Mouse (Mus musculus) urinary bladder, postnatal 36 days (tissue): ENCODE measurements around the gene Zfp618.

Source experiments
- DNase-seq, 2 experiments: peaks; one replicate each; pipeline ENCODE4 v3.0.0; 2022; ENCODE audit warnings: low spot score in 2 of 2, mixed read lengths in 1 of 2

Gene Zfp618

DNA sequence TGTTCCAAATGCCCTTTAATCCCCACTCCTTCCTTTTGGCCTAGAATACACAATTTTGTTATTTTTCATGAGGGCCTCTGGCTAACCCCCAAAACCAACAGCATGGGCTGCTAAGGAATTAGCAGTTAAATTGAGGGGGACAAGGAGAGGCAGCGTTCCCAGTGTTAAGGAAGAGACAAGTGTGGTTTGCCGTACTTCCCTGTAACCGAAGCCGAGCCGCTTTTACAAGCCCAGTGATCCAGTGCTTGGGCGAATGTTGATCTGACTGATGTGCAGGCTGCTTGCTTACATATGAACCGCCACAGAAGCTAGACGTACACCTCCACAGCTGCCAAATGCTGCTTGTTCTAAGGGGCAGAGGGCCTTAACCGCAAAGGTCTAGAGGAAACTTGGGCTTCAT lies 99.5 kb downstream of the Zfp618 start:
- DNase-seq: no peak

DNA sequence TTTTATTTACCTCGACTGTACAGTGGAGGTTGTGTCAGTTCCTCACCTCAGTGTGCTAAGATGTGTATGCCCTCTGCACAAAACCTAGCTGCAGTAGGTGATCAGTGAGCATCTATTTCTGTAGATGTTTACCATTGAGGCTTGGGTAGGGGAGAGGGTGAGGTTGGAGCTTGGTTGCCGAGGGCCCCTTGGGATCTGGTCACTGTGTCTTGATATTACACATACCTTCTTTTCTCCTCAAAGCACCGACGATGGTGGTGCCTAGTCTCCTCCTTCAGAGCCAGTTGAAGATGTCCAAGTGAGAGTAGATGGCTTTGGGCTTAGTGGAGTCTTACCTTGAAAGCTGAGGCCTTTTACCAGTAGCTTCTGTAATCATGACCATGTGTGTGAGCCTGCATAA lies 101.4 kb downstream of the Zfp618 start:
- DNase-seq: no peak

DNA sequence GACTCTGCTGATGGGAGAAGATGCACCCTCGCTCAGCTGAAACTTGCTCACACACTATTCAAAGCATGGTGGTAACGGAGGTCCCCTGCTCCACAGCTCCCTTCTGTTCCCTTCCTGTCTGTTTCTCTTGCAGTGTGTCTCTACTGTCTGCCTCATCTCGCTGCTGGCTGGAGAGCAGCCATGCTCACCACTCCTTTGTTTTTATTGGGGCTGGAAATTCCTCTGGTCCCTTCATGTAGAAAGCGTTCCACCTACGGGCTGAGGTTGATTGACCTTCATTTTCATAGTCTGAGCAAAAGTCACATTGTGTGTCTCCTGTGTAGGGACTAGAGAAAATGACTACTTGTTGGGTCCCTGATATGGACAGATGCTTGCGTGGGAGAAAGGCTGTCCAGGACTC lies 102.4 kb downstream of the Zfp618 start:
- no peak for DNase-seq

DNA sequence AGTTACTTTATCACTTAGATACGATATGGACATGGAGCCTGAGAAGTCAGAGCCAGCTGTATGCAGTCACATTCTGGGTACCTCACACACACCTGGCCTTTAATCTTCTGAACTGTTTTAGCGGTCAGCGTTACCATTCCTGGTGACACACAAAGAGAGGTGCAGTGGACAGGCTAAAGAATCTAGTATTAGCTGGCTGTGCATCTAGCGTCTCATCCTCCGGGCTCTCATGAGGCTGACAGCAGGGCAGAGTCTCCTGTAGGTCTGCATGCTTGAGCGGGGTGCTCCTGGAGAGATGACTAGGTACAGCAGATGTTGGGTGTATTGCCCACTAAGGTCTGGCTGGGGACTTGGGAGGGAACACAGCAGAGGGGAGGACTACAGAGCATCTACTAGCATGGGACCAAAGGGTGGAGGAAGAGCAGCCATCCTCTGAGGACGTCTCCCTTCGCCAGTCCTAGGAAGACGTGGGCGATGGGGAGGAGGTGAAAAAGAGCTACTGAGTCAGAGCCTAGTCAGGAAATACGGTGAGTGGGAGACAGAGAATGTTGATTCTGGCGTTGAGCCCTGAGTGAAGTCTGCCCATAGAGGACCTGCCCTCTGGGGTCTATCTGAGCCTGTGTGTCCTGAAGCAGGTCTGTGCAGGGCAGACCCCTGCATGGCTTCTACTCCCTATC lies 103.3 kb downstream of the Zfp618 start:
- no peak for DNase-seq

DNA sequence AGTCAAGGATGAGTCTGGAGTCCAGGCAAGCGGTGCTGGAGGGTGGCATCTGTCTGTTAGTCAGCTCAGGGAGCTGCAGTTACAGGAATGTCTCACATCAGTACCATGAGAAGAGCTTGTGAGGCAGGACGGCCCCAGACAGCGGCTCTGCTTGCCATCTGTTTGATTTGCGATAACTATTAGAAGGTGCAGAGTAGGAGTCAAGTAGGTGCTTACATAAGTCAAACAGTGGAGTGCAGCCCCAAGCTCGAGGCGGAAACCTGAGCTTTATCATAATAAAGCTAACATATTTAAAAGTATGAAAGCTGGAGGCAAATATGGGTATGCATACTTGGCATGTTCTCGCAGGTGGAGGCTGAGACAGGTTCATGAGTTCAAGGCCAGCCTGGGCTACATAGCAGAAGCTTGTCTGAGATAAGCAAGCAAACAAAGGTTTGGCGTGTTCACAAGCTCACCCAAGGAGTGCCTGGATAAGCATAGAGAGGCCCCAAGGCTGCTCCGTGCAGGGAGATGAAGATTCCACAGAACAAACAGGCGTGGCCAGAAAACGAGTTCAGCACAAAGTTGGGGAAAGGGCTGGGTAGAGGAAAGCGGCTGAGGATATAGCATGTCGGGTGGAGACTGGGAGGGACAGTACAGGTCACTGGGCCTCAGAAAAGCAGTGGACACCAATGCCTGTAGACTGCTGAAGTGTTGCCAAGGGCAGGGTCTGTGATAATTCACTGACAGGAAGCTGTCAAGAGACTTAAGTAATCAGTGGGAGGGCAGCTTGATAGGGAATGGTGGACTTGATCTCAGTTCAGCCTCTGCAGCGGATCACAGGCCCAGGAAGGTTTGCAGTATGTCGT lies 106.3 kb downstream of the Zfp618 start:
- no peak for DNase-seq

DNA sequence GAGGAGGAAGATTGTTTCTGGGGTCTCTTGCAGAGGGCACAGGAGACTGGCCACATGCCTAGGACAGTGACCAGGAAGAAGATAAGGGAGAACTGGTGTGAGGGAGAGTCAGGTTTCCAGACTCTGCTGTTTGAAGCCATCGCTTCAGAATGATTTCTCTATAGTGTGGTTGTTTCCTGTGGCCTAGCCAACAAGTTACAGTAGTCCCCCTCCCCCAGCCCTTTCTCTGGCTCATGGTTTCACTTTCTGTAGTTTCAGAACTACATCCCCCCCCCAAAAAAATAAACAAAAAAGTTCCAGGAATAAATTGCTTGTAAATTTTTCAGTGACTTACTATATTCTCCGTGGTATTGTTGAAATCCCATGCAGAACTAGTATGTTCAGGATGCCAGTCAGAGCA lies 107.8 kb downstream of the Zfp618 start:
- DNase-seq: no peak

DNA sequence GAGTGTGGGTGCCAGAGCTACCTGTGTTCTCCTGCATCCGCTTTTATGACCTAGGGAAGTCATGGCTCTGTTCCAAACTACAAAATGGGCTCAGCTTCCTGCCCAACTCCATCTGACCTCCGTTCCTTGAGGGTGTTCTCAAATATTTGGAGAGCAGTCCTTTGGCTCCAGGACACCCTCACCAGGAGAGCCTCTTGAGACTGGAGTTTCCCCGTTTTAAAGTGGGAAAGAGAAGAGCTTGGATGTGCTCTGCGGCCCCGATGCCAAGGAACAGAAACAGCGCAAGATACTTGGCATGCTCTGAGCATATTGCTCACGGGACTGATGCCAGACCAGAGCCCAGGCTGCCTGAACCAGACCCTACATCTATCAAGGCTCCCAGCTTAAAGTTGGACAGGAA lies 113.8 kb downstream of the Zfp618 start:
- peak in 1 of 2 experiments; percentile 25 for DNase-seq

DNA sequence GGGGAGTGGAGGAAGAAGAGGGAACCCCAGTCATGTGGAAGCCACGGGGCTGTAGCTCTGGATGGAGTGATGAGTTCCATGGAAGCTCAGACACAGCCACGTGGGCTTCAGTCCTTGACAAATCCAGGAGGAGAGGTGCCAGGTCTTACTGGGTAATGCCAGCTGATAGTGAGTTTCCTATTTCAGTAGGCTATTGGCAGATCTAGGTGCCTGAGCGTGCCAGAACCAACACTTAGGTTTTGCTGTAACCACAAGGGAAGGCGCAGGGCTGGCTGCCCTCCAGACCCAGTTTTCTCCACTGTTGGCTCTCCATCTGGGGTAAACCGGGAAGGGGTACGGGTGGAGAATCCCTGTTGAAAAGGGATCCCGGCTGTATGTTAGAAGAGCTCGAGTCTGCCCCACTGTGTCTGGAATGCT lies 119.1 kb downstream of the Zfp618 start:
- peak in 1 of 2 experiments; percentile 68 for DNase-seq

DNA sequence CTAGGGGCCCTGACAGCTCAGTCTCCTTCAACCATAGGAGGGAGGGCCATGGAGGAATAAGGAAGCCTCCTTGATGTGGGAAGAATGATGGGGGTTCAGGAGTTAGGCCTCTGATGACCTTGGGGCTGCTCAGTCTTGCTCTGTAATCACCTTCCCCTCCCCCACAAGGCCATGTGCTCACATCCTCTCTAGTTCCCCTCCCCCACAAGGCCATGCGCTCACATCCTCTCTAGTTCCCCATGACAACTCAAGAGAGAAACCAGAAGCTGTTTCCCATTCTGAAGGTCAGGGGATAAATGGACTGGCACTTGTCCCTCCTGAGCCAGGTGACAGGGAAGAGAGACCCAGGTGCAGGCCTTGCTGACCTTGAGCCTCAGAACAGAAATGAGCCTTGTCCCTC lies 124.1 kb downstream of the Zfp618 start:
- DNase-seq: no peak

DNA sequence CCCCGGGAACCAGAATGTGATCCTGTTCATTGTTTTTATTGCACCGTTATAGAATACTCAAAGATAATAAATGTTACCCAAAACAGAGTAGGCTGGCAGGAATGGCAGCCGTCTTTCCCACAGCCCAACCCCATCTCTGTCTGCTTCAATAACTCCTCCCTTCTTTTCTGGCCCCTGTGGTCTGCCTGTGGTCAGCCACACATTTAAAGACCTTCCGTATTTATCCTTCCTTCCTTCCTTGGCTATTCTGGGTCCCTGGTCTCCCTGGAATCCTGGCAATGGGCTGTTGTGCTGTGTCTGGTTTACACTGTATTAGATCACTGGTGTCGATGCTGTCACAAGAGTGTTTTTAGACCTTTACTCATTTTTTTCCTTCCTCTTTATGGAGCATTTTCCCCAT lies 125.8 kb downstream of the Zfp618 start:
- no peak for DNase-seq

DNA sequence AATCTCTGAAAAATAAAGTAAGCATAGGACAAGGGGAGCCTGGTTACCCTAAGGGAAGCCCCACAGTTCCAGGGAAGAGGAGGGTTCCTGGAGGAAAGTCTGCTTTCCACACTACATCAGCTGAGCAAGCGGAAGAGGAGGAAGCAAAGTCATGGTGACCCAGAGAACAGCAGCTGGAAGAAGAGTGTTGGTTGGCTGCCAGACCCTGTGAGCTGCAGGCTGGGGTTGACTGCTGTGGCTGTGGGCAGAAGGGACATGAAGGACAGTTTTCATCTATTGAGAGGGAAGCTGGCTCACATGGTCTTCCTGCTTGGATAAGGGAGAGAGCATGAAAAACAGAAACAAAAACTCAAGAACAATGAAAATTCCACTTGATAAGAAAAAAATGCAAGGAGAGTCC lies 132.2 kb downstream of the Zfp618 start:
- no peak for DNase-seq

DNA sequence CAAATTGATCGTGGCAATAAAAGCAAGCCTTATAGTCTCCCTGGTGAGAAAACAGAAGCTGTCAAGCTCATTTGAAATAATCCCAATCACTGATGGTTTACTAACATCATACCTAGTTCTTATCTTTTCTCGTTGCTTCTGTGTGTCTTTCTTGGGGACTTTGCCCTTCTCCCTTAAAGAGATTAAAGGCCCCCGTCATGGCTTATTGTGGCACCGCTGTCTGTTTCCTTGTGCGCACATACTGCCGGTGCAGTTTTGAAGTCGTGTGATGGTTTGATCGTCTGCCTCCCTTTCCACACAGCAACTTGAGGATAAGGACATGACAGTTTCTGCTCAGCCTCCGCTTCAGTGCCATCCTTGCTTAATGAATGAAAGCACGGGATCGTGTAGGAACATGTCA lies 135.1 kb downstream of the Zfp618 start:
- no peak for DNase-seq

DNA sequence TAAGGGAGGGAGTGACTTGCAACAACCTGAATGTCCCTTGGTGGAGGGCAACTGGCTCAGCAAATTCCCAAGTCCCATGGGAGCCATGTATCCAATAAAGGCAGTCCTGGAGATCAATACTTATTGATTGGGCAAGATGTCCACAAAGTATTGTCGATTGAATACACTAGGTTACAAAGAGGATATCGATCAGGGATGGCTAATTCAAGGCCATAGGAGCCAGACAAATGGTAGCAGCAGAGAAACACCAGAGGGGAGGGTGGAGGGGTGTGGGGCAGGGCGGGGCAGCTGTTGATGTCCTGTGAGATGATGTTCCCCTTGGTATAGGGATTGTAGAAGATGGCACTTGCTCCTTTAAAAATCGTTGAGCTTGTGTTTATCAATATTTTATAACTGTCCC lies 136.7 kb downstream of the Zfp618 start:
- DNase-seq: no peak

DNA sequence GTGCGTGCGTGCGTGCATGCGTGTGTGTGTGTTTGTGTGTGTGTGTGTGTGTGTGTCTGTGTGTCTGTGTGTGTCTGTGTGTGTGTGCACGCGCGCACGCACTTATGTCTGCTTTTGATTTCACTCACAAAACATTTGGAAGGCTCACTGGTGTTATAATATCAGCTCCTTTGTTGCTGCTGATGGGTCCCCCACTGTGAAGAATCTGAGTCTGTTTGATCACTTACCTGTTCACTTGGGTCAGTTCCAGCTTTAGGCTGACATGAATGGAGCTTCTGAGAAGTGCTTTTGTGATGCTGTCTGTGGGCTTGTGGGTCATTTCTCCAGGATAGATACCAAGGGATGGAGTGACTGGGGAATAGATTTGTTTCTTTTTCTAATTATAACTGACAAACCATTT lies 140.3 kb downstream of the Zfp618 start:
- DNase-seq: no peak

DNA sequence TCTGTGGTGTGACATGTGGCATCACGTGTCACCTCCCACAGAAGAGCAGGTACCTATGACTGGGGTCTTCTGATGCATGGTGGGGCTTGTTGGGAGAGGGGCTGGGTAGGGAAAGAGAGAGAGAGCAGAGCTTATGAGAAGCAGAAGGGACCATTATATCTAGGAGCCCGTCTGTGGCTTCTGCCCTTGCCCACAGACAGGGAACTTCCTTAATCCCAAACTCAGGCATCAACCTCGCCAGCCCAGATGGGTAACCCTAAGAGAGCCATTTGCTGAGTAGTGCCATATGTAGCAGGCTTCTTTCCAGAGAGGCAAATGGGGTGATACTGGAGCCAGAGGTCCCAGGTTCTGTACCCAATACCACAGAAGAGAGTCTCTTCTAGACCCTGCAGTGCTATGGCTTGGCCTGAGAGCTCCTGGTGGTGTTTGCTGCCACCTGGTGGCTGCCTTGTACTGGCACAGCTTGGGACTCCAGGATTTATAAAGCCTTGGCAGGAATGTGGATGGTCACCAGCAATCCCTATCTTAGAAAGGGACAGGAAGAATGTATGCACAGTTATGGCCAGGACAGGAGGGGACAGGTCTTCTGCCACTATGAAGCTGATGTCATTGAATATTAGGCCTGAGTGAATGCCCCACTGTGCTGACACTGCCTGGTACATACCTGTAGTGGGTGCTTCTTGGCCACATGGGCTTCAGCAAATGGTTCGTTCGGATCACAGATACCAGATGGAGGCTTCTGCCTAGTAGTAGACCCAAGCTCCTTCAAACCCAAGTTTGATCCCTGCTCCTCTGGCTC lies 153.5 kb downstream of the Zfp618 start:
- peak; percentile 68 to 75 for DNase-seq

DNA sequence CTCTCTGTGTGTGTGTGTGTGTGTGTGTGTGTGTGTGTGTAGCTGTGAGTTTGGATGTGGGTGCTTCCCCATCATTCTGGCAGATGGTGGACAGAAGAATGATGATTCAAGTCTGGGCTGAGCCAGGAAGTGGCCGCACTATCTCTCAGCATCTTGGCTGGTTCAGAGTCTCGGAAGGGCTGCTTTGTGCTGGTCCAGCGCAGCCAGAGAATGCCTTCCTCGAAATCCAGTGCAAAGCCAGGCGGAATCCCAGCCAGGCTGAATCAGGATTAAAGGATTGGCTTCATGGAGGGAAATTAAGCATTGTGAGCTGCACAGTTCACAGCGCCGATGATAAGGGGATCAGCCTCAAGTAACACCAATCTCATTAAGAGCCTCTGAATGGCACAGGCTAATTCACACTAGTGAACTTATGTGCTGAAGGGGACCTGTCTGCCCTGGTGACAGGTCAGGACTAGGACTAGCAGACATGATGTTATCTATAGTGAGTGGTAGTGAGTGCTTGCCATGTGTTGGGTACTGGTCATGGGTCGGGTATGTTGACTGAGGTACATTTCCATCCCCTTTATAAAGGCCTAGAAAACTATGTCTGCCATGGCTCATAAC lies 159.6 kb downstream of the Zfp618 start:
- no peak for DNase-seq

DNA sequence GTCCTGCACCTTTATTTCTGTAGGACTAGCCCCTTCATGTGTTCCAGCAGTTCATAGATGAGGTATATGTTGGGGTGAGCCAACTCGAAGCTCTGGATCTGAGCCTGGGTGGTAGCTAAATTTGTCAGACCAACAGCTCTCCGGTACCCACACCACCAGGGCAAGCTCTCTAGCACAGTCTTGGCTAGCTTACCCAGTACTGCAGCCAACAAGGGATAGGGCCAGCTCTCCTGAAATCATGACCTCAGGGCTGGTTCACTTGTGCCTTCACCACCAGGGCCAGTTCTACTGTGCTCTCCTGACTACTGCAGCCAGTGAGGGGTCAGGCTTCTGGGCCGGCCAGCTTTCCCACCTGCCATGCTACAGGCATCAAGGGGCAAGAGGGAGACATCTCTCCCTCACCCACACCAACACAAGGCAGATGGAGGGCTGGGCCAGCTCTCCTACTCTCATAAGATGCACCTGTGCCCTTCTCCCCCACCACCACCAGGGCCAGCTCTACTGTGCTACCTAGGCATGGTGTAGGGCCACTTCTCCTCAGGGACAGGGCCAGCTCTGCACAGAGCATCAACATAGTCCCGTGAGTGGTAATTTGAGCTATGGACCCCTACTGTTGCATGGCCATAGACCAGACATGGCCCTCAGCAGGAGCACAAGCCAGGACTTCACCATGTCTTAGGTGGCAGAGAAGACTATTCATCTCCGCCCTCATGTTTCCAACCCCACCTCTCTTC lies 164.7 kb downstream of the Zfp618 start:
- peak in 1 of 2 experiments; percentile 26 for DNase-seq

DNA sequence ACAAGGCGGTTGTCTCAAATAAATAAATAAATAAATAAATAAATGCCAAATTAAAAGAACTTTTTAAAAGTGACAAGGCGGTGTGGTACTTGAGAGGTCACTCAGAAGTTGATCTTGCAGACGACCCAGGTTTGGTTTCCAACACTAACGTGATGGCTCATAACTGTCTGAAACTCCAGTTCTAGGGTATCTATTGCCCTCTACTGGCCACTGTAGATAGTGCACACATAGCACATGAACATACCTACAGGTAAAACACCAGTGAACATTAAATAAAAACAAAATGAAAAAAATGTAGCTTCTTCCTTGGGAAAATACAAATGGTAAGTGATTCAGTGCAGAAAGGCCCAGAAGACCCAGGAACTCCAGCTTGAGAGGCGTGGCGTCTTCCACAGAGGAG lies 181.9 kb downstream of the Zfp618 start:
- no peak for DNase-seq

DNA sequence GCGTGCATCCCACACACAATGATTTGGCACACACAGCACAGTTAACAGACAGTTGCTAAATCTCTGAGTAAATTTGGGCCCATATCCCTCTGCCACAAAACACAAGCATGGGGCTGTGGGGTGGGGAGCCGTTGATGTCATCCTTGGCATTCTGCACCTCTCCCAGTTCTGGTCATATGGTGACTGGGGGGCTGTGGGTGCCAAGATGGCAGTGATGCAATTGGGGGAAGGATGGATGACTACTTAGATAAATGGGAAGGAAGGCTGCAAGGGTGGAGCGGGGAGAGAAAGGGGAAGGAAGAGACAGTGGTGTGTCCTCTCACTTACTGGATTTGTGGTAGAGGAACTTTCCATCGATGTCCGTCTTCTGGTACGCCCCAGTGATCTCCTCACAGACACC lies 185.8 kb downstream of the Zfp618 start:
- no peak for DNase-seq

DNA sequence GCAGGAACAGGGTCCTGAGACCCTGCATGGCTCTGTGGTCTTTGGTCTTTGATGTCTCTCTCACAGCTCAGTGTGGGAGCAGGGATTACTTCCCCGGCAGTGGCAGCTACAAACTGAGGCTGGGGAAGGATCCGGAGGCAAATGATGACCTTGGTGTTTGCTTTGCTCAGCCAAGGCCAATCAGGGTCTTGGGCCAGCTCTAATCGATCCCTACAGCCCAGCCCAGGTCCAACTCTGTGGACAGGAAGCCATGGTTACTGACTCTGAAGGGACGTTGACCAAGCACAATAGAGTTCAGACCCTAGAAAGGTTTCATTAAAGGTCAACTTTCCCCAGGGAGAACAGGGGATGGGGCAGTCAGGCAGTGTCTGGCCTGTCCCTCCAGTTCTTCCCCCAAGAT lies 188.7 kb downstream of the Zfp618 start:
- no peak for DNase-seq

DNA sequence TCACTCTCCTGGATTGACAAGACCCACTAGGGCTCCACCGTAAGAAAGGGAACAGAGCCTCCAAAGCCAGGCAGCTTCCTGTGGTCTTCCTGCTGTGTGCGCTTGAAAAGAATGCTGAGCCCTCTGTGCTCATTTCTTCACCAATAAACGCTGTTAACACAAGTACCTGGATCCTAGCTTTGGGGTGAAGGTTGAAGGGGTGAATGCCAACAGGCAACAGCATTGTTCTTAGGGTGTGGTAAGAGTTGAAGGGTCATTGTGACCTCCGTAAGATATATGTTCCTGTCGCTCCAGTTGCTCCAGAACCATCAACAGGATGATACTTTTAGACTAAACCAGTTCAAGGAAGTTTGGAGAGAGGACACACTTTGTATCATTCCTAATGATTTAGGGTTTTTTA lies 189.3 kb downstream of the Zfp618 start, which contains the start of gene Ambp:
TSS of gene Ambp (minus strand) at position 101 of the 400 bp plus-strand sequence.
- no peak for DNase-seq
